Mouse (Mus musculus): ENCODE measurements at regions not wholly inside any gene's neighbourhood (a gene's known extent, or its start where the extent isn't known, plus 50 kb on each side); places are given as distances from the start of the nearest gene placed in this dataset.

DNA sequence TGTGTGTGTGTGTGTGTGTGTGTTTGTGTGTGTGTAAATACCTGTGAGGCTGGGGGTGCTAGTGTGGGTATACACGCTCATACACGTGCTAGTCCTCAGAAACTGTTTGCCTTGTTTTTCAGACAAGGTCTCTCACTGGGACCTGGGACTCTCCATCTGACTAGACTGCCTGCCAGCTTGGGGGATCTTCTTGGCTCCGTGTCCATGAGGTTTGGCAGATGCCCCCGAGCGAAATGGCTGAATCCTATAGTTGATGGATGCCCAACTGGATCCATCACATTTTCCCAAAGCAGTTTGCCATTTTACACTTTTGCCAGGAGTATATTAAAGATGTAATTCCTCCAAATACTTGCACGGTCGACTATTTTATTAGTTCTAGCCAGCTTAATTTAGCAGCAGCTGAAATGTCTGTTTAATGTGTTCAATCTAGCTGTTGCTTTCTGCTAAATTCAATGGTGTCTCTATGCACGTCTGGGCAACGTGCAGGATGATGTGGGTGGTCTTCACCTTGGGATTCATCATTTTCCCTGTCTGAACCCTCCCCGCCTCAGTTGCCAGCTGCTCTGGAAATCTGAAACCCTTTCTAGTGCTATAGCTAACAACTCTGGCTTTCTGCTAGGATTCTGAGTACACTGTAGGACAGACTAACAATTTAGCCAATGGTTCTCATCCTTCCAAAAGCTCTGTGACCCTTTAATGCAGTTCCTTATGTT is 213.3 kb upstream of the Lrig3 start:
- WGBS = 76% methylated on average over 10 of the region's 10 CpGs
- Histone ChIP-seq H3K27ac (ENCODE audit: insufficient read depth, low read depth, low read length) (no peak overlapping the region), H3K4me1 (ENCODE audit: control insufficient read depth, insufficient read depth, insufficient read length, low read length) (no peaks in the 10 kb centered on the region), H3K4me3 (ENCODE audit: low read depth, low read length) (no peak overlapping the region), H3K27me3 (ENCODE audit: control insufficient read depth, insufficient read depth, low read length) (no peaks in the 10 kb centered on the region), H3K36me3 (ENCODE audit: control insufficient read depth, insufficient read depth, low read length) (no peaks in the 10 kb centered on the region)
- TF ChIP-seq POLR2A (IDR thresholded peaks at IDR 0.05; ENCODE audit: low read depth, low read length) (no peak), CTCF (IDR thresholded peaks at IDR 0.05; ENCODE audit: extremely low read depth, insufficient read length, insufficient replicate concordance, low read depth, low read length) (no peak)

DNA sequence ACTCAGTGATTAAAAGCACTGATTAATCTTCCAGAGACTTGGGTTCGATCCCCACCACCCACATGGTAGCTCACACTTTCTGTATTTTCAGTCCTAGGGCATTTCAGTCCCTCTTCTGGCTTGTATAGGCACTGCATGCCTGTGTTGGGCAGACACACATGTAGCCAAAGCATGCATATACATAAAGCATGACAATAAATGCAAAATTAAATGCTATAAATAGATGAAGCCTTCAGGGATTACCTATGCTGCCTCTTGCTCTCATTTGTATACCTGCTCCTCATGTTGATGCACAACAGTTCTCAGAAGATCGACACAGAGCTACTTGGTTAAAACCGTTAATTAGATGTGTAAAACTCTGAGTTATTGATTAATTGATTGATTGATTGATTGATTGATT is 206.8 kb upstream of the Lrig3 start:
- 87% methylated on average over 3 of the region's 3 CpGs for WGBS
- H3K36me3 ChIP-seq (ENCODE audit: control insufficient read depth, insufficient read depth, low read length) = no peaks in the 10 kb centered on the region
- no peak overlapping the region for H3K4me3 ChIP-seq (ENCODE audit: low read depth, low read length)
- H3K27me3 ChIP-seq (ENCODE audit: control insufficient read depth, insufficient read depth, low read length) = no peaks in the 10 kb centered on the region
- TF ChIP-seq CTCF (IDR thresholded peaks at IDR 0.05; ENCODE audit: extremely low read depth, insufficient read length, insufficient replicate concordance, low read depth, low read length) = no peak
- no peak for TF ChIP-seq POLR2A (IDR thresholded peaks at IDR 0.05; ENCODE audit: low read depth, low read length)
- H3K27ac ChIP-seq (ENCODE audit: insufficient read depth, low read depth, low read length) = no peak overlapping the region
- no peaks in the 10 kb centered on the region; the same call in 1 of the 2 replicates for H3K4me1 ChIP-seq (ENCODE audit: control insufficient read depth, insufficient read depth, insufficient read length, low read length)

DNA sequence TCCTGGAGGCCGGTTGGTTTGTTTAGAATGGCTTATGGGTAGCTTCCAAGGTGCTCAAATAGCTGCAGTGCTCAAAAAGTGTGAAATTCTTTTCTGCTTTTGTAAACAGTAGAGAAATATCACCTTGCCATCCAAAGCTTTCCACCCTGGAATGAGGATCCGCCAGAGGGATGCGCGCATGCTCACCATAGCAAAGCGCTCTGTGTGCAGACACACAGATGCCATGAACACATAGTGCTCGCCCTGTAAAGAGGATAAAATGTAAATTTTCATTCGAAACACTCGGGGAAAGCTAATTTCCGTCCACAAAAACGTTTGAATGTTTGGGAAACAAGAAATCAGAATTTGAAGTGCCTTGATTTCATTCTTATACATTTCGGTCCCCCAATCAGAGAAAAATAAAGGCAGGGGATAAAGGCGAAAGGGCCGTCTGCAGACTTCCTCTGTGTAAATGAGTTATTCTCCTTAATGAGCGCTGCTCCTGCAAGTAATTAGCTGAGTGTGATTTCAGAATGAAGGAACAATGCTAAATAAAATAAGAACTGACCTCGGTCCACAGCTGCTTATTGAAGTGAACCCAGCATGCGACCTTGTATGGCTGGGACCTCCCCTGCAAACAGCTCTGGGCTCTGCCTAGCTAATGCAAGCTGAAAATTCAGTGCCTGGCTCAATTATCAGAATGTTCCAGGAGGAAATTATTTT is 203.4 kb upstream of the Lrig3 start:
- H3K27me3 ChIP-seq (ENCODE audit: control insufficient read depth, insufficient read depth, low read length) = no peaks in the 10 kb centered on the region
- no peaks in the 10 kb centered on the region; the same call in 1 of the 2 replicates for H3K4me1 ChIP-seq (ENCODE audit: control insufficient read depth, insufficient read depth, insufficient read length, low read length)
- no peak overlapping the region for H3K4me3 ChIP-seq (ENCODE audit: low read depth, low read length)
- no peaks in the 10 kb centered on the region for H3K36me3 ChIP-seq (ENCODE audit: control insufficient read depth, insufficient read depth, low read length)
- TF ChIP-seq CTCF (IDR thresholded peaks at IDR 0.05; ENCODE audit: extremely low read depth, insufficient read length, insufficient replicate concordance, low read depth, low read length) = no peak
- no peak for TF ChIP-seq POLR2A (IDR thresholded peaks at IDR 0.05; ENCODE audit: low read depth, low read length)
- no peak overlapping the region for H3K27ac ChIP-seq (ENCODE audit: insufficient read depth, low read depth, low read length)
- 88% methylated on average over 16 of the region's 16 CpGs for WGBS

DNA sequence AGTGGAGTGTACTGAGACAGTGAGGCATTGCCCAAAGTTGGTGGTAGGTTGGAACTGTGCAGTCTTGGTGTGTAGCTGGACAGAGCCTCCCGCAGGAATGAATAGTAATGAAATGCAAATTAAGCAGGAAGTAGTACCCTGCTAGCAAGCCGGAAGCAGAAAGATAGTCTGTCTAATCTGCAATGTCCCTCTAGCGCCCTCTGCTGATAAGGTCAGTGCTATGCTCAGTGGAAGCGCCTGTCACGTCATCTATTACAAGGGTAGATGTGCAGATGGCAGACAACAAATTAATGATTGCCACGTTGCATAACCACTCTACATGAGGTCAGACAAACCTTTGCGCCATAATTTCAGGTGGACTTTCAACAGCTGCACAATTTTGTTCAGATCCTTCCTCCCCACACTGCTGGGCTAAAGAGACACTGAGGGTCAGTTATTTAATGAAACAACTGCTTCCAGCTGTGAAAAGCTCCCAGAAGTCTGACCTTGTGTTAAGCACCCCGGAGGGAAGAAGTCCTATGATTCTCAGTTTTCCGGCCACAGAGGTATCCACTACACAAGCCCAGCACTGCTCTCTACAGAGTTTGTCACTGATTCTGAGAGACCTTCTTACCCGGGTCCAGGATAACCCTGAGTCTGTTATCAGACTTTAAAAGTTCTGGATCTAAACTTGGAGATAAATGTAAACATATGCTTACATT is 201.4 kb upstream of the Lrig3 start:
- TF ChIP-seq POLR2A (IDR thresholded peaks at IDR 0.05; ENCODE audit: low read depth, low read length) (no peak), CTCF (IDR thresholded peaks at IDR 0.05; ENCODE audit: extremely low read depth, insufficient read length, insufficient replicate concordance, low read depth, low read length) (peak; percentile 56; the same call in 1 of the 2 replicates)
- H3K4me1 ChIP-seq (ENCODE audit: control insufficient read depth, insufficient read depth, insufficient read length, low read length) = no peaks in the 10 kb centered on the region; the same call in 1 of the 2 replicates
- no peaks in the 10 kb centered on the region for H3K36me3 ChIP-seq (ENCODE audit: control insufficient read depth, insufficient read depth, low read length)
- H3K27ac ChIP-seq (ENCODE audit: insufficient read depth, low read depth, low read length) = peak overlapping the region; percentile 15; the same call in 1 of the 2 replicates
- WGBS = 45% methylated on average over 10 of the region's 10 CpGs
- no peak overlapping the region for H3K4me3 ChIP-seq (ENCODE audit: low read depth, low read length)
- no peaks in the 10 kb centered on the region for H3K27me3 ChIP-seq (ENCODE audit: control insufficient read depth, insufficient read depth, low read length)

DNA sequence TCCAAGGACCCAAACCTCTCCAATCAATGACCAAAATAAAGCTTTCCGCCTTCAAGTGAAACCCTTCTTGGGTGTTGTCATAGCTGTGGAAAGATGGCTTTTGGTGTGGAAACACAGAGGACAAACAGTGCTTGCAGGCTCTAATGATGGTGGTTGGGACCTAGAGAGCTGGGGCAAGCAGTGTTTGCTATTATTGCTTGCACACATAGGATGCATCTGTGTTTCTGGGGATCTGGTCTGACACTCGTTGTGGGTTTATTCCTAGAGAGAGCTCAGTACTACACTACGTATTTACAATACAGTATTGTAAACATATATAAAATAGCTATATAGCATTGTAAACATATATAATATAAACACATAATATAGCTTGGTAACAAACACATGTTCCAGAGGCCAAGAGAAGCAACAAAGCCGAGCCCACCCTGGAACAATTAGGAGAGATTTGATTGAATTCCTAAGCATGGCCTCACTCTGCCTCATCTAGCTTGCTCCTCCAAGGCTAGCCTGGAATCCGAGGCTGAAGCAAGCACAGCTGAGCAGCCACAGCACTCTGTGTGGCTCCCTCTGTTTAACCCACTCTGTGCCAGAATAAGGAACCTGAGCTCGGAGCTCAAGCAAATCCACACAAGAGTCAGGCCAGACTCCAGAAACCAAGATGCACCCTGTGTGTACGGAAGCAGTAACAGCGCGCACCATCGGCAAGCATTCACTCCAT is 200.7 kb upstream of the Lrig3 start:
- no peak for TF ChIP-seq CTCF (IDR thresholded peaks at IDR 0.05; ENCODE audit: extremely low read depth, insufficient read length, insufficient replicate concordance, low read depth, low read length)
- no peak for TF ChIP-seq POLR2A (IDR thresholded peaks at IDR 0.05; ENCODE audit: low read depth, low read length)
- no peaks in the 10 kb centered on the region for H3K36me3 ChIP-seq (ENCODE audit: control insufficient read depth, insufficient read depth, low read length)
- H3K27ac ChIP-seq (ENCODE audit: insufficient read depth, low read depth, low read length) = no peak overlapping the region
- H3K4me3 ChIP-seq (ENCODE audit: low read depth, low read length) = no peak overlapping the region
- H3K27me3 ChIP-seq (ENCODE audit: control insufficient read depth, insufficient read depth, low read length) = no peaks in the 10 kb centered on the region
- H3K4me1 ChIP-seq (ENCODE audit: control insufficient read depth, insufficient read depth, insufficient read length, low read length) = no peaks in the 10 kb centered on the region; the same call in 1 of the 2 replicates
- 80% methylated on average over 10 of the region's 10 CpGs for WGBS

DNA sequence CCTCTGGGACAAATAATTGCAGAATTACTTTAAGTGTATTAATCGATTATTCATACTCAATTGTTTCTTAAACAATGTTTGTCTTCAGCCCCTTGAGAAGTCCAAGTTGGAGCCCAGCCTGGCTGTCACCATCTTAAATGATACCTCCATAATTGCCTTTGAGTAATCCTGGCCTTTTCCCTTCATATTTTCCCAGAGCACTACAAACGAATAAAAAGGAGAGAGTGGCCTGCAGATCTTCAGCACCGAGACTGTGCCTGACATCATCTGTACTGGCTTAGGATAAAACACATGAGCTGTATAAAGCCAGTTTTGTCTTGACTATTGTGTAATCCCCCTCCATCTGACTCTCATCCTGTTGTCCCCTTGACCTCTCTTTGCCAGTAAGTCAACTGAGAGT is 197.7 kb upstream of the Lrig3 start:
- TF ChIP-seq POLR2A (IDR thresholded peaks at IDR 0.05; ENCODE audit: low read depth, low read length) = no peak
- TF ChIP-seq CTCF (IDR thresholded peaks at IDR 0.05; ENCODE audit: extremely low read depth, insufficient read length, insufficient replicate concordance, low read depth, low read length) = no peak
- WGBS = 76% methylated on average over 3 of the region's 3 CpGs
- H3K36me3 ChIP-seq (ENCODE audit: control insufficient read depth, insufficient read depth, low read length) = no peaks in the 10 kb centered on the region
- H3K4me3 ChIP-seq (ENCODE audit: low read depth, low read length) = no peak overlapping the region
- no peaks in the 10 kb centered on the region; the same call in 1 of the 2 replicates for H3K4me1 ChIP-seq (ENCODE audit: control insufficient read depth, insufficient read depth, insufficient read length, low read length)
- no peaks in the 10 kb centered on the region for H3K27me3 ChIP-seq (ENCODE audit: control insufficient read depth, insufficient read depth, low read length)
- no peak overlapping the region for H3K27ac ChIP-seq (ENCODE audit: insufficient read depth, low read depth, low read length)
